Mouse (Mus musculus) embryonic facial prominence, embryonic 12.5 days (tissue): ENCODE measurements around the gene Cdc25a. TPM values are rescaled to one million over a fixed set of nuclear protein-coding genes. Genes with fewer than 3 reads are reported as not detected.
A peak's percentile ranks its signal among the peaks of the same experiment; 100 is the strongest.

Experiments
- ATAC-seq: fragments of 200-750 bp; cut with Nextera tagmentation; 2 replicates; pipeline ENCODE4 v1.8.0; 2017; ENCODE audit not compliant: insufficient number of reproducible peaks, insufficient read depth, low FRiP score, low TSS enrichment
- H3K27ac ChIP-seq: fragments of 300-500 bp; sonication (generic); 2 replicates; pipeline ENCODE4 v1.5.1; 2016; ENCODE audit warnings: mild to moderate bottlenecking
- H3K27me3 ChIP-seq: fragments of 300-500 bp; sonication (generic); 2 replicates; pipeline ENCODE4 v1.6.1; 2016; ENCODE audit warnings: mild to moderate bottlenecking, moderate library complexity
- H3K36me3 ChIP-seq: fragments of 300-500 bp; sonication (generic); 2 replicates; pipeline ENCODE4 v1.6.1; 2016; ENCODE audit warnings: mild to moderate bottlenecking
- H3K4me1 ChIP-seq: fragments of 300-500 bp; sonication (generic); 2 replicates; pipeline ENCODE4 v1.6.1; 2016
- H3K4me2 ChIP-seq: fragments of 300-500 bp; sonication (generic); replicated peaks from 2 replicates; pipeline ENCODE4 v1.6.1; 2016; ENCODE audit warnings: mild to moderate bottlenecking, moderate library complexity
- H3K4me3 ChIP-seq: fragments of 300-500 bp; sonication (generic); 2 replicates; pipeline ENCODE4 v1.5.1; 2016; ENCODE audit warnings: mild to moderate bottlenecking
- H3K9ac ChIP-seq: fragments of 300-500 bp; sonication (generic); 2 replicates; pipeline ENCODE4 v1.6.1; 2016; ENCODE audit warnings: mild to moderate bottlenecking, moderate library complexity
- H3K9me3 ChIP-seq: fragments of 300-500 bp; sonication (generic); 2 replicates; pipeline ENCODE4 v1.6.1; 2016; ENCODE audit warnings: mild to moderate bottlenecking, moderate library complexity
- WGBS: fragments of 180-500 bp; shearing (Covaris S2); methylation state at CpG from one replicate; pipeline ENCODE4 v1.1.7; 2016; 5-methylcytosine and 5-hydroxymethylcytosine counted together
- polyA plus RNA-seq: library from polyadenylated mRNA; unstranded; fragments of >200 nt; fragmentation: Nextera tagmentation; extraction: Ambion mirVana; gene quantifications from 2 replicates; pipeline ENCODE4 v1.2.1, GENCODE M21; 2016

Cdc25a gene
- polyA plus RNA-seq, 1 experiment from 2014 or later, result 51.7 TPM

DNA sequence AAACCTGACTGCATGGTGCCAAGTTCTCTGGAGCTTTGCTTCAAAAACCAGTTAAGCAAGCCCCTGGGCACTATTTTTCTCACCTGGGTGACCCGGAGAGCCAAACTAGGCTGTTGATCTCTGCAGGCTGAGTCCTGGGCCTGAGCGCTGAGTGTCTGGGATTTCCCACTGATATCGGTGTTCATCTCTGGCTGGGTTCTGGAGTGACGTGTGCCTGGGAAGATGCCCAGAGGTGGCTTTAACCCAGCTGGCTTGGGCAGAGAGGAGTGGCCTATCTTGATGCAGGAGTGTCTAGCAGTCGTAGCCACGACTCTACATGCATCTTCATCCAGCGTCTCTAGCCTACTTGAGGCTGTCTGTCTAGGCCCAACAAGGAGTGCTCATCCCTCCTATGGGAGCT is 36.4 kb downstream of the Cdc25a start:
- WGBS, result 86% methylated on average over 7 of the region's 7 CpGs
- Histone ChIP-seq H3K4me3 (no peak overlapping the region), H3K4me1 (no peaks in the 10 kb centered on the region), H3K36me3 (no peaks in the 10 kb centered on the region), H3K9ac (no peak overlapping the region), H3K9me3 (no peaks in the 10 kb centered on the region), H3K27me3 (no peaks in the 10 kb centered on the region), H3K27ac (no peak overlapping the region), H3K4me2 (no peak overlapping the region)
- ATAC-seq, result no peak

DNA sequence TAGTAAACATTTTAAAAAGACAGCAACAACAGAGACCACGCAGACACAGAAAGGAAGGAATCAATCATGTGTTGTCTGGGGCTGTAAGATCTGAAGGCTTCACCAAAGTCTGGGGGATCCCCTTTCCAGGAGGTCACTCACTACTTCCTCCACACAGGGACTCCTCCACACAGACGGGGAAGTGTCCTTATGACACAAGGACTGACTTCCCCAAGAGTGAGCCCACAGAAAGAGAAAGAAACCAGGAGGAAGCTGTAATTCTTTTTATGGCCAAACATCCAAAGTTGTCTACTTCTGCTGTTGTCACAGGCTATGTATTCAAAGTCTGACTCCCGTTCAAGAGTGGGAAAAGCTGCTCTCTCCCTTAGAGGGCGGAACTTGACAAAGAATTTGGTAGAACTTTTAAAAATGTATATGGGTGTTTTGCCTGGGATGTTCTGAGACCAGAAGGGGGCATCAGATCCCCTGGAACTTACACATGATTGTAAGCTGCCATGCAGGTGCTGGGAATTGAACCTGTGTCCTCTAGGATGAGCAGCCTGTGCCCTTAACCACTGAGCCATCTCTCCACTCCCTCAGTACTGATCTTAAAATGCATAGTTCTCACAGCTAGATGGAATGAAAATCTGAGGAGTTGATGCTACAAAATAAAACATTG is 39.0 kb downstream of the Cdc25a start:
- no peak overlapping the region for H3K4me3 ChIP-seq
- ATAC-seq, result no peak
- H3K36me3 ChIP-seq, result no peaks in the 10 kb centered on the region
- H3K4me2 ChIP-seq, result no peak overlapping the region
- H3K27me3 ChIP-seq, result no peaks in the 10 kb centered on the region
- H3K27ac ChIP-seq, result no peak overlapping the region
- 69% methylated on average over 4 of the region's 4 CpGs for WGBS
- H3K4me1 ChIP-seq, result no peaks in the 10 kb centered on the region
- no peaks in the 10 kb centered on the region for H3K9me3 ChIP-seq
- H3K9ac ChIP-seq, result no peak overlapping the region

DNA sequence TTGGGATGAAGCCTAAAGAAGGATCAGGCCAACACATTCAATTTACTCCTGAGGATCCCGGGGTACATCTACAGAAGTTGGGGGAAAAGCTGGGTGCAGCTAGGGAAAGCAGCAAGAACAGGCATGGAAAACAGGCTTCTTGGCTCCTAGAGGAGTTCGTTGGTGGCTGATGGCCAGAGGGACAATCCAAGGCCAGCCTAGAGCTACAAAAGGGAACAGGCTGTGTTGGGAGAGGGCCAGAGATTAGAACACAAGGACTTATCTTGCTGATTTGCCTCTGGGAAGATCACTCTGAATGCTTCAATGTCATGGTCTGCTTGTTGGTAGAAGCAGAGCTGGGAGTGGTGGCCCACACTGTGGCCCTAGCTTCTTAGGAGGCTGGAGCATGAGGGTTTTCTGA is 42.6 kb downstream of the Cdc25a start:
- Histone ChIP-seq H3K4me3 (no peak overlapping the region), H3K27me3 (no peaks in the 10 kb centered on the region), H3K9me3 (no peaks in the 10 kb centered on the region), H3K9ac (no peak overlapping the region), H3K27ac (no peak overlapping the region), H3K4me2 (no peak overlapping the region), H3K36me3 (no peaks in the 10 kb centered on the region), H3K4me1 (no peaks in the 10 kb centered on the region)
- WGBS, result 94% methylated on average over 2 of the region's 2 CpGs
- ATAC-seq, result no peak

DNA sequence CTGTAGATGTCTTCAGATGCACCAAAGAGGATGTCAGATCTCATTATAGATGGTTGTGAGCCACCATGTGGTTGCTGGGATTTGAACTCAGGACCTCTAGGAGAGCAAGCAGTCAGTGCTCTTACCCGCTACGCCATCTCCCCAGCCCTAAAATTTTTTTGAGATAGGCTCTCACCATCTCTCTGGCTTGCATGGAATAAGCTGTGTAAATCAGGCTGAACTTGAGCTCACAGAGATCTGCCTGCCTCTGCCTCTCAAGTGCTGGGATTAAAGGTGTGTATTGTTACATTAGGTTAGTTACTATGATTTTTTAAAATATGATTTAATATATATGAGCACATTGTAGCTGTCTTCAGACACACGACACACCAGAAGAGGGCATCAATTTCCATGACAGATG is 53.8 kb downstream of the Cdc25a start:
- Histone ChIP-seq H3K36me3 (no peaks in the 10 kb centered on the region), H3K4me1 (peaks cover 11% of the 10 kb centered on the region; the same call in 1 of the 2 replicates), H3K4me3 (no peak overlapping the region), H3K27ac (no peak overlapping the region), H3K27me3 (no peaks in the 10 kb centered on the region), H3K9ac (no peak overlapping the region), H3K4me2 (no peak overlapping the region), H3K9me3 (no peaks in the 10 kb centered on the region)
- WGBS, result 89% methylated on average over 3 of the region's 3 CpGs
- no peak for ATAC-seq

DNA sequence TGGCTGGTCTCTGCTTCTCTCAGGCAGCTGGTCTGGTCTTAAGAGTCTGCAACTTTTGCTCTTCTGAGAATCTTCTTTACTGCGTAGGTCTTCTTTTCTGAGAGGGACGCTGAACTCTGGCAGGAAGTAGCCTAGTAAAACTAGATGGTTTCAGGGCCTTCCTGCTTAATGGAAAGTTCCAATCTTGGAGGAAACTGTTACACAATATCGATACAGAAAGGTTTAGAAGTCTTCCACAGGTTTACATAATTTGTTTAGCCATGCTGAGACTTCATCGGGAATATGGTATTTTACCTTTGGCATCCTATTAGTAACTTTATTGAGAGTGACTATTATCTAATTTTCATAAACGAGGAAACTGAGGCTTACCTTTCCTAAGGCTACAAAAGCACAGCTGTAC is 54.7 kb downstream of the Cdc25a start:
- Histone ChIP-seq H3K4me3 (no peak overlapping the region), H3K9ac (no peak overlapping the region), H3K27ac (no peak overlapping the region), H3K9me3 (no peaks in the 10 kb centered on the region), H3K4me2 (no peak overlapping the region), H3K36me3 (no peaks in the 10 kb centered on the region), H3K27me3 (no peaks in the 10 kb centered on the region), H3K4me1 (peaks cover 11% of the 10 kb centered on the region; the same call in 1 of the 2 replicates)
- ATAC-seq, result no peak
- WGBS, result 90% methylated on average over 5 of the region's 5 CpGs

DNA sequence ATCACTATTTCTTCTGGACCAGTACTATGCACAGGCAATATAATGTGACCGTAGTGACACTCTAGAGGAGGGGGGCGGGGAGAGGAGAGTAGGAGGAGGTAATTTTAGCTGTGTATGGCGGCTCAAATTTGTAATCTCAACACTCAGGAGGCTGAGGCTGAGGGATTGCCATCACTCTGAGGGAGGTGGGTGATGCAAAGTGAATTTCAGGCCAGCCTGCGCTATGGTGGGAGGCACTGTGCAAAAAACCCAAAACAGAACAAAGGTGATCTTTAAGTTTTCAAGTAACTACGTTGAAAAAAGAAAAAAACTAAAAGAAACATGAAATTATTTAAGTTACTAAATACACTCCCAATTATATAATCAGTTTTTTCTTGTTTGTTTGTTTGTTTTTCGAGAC is 55.4 kb downstream of the Cdc25a start:
- H3K9me3 ChIP-seq, result no peaks in the 10 kb centered on the region
- peaks cover 11% of the 10 kb centered on the region; the same call in 1 of the 2 replicates for H3K4me1 ChIP-seq
- WGBS, result 64% methylated on average over 6 of the region's 6 CpGs
- H3K4me2 ChIP-seq, result peak overlapping the region; percentile 79
- peak overlapping the region; percentile 84 for H3K4me3 ChIP-seq
- no peaks in the 10 kb centered on the region for H3K27me3 ChIP-seq
- no peaks in the 10 kb centered on the region for H3K36me3 ChIP-seq
- H3K9ac ChIP-seq, result no peak overlapping the region
- peak overlapping the region; percentile 95 for H3K27ac ChIP-seq
- ATAC-seq, result no peak

DNA sequence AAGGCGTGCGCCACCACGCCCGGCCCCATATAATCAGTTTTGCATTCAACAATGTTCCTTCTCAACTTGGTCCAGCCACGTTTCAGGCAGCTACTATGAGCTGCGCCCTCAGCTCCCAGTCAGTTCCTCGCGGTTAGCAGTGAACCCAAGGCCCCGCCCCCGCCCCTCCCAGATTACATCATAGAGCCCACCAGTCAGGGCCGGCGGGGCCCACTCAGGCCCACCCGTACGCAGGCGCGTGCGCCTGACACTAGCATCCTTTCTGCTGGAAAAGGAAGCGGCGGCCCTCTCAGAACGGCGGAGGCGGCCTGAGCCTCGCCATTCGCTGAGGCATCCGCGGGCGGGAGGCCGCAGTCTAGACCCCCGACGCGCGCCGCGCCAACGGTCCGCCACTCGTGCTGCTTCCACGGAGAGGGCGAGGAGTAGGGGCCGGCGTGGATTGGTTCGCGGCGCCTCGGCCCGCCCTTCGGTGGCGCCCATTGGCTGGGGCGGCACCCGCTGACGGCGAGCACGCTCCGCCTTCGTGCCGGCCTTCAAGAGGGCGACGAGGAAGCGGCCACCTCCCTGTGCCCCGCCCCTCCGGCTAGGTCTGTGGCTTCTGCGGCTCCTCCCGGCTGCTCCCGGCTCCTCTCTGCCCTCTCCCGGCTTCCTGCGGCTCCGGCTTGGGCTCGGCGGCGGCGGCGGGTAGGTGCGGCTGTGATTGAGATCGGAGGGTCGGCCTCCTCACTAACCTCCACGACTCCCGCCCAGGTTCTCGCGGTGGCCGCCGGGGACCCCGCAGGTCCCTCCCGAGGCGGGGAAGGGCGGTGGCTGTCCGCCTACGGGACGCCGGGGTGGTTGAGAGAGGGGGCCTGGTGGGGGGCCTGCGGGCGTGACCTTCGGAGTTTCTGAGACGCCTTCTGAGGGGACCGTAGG is 56.1 kb downstream of the Cdc25a start, which contains the start of gene Map4:
Gene Map4 (plus strand): TSS at position 204 of the 915 bp plus-strand sequence.
- H3K4me1 ChIP-seq, result peaks cover 11% of the 10 kb centered on the region; the same call in 1 of the 2 replicates
- no peaks in the 10 kb centered on the region for H3K9me3 ChIP-seq
- H3K4me3 ChIP-seq, result peak within 1 kb of the TSS; percentile 84
- ATAC-seq, result peak; percentile 98
- H3K27me3 ChIP-seq, result no peaks in the 10 kb centered on the region
- under 1% methylated on average over 94 of the region's 94 CpGs for WGBS
- peak within 1 kb of the TSS; percentile 79 for H3K4me2 ChIP-seq
- H3K27ac ChIP-seq, result peak within 1 kb of the TSS; percentile 95
- peak within 1 kb of the TSS; percentile 85 for H3K9ac ChIP-seq
- no peaks in the 10 kb centered on the region for H3K36me3 ChIP-seq

DNA sequence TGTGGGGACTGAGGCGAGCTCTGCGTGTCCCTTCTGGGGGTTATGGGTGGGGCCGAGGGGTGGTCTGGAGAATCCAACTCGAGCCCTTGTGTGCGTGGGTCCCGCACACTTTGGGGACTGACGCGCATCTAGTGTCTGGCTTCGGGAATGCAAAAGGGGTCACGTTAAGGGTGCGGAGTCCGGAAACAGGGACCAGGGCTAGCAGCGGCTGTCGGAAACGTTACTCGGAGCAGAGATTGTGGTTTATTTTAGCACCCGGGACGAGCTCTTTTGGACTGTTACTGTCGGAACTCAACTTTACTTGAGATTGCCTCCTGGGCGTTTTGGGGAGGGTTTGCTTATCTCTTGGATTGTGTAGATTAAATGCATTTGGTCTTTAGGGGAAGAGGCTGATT is 57.0 kb downstream of the Cdc25a start:
- Histone ChIP-seq H3K4me1 (peaks cover 11% of the 10 kb centered on the region; the same call in 1 of the 2 replicates), H3K36me3 (no peaks in the 10 kb centered on the region), H3K27ac (peak overlapping the region; percentile 95), H3K9me3 (no peaks in the 10 kb centered on the region), H3K27me3 (no peaks in the 10 kb centered on the region), H3K9ac (peak overlapping the region; percentile 85), H3K4me2 (peak overlapping the region; percentile 79), H3K4me3 (peak overlapping the region; percentile 84)
- WGBS, result under 1% methylated on average over 20 of the region's 20 CpGs
- no peak for ATAC-seq

DNA sequence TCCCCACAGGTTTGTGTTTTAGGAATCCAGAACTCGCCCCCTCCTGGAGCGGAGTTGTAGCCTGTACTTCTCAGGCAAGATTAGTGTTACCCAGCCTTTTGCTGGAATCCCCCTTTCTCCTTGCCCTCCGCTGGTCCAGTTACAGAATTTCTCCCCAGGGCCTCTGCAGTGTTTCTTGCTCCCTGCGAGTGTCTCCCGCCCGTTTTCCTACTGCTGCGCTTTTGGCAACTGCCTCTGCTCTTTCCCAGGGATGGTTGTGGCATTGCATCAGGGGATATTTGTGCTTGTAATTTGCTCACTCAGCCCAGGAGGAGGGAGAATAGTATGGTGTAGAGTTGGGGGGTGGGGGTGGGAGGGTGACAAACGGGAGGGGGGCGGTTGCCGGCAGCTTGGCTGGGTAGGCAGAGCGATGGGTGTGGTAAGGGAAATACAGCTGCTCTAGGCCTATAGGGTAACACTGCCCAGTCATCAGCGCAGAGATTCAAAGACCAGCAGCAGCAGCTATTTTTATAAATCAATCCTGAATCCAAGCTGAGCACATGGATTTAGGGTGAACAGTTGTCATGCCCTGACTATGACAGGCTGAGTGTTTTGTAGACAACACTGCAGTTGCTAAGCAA is 57.5 kb downstream of the Cdc25a start:
- Histone ChIP-seq H3K4me2 (peak overlapping the region; percentile 79), H3K4me1 (peaks cover 11% of the 10 kb centered on the region; the same call in 1 of the 2 replicates), H3K9me3 (no peaks in the 10 kb centered on the region), H3K9ac (peak overlapping the region; percentile 85), H3K27ac (peak overlapping the region; percentile 95), H3K36me3 (no peaks in the 10 kb centered on the region), H3K27me3 (no peaks in the 10 kb centered on the region), H3K4me3 (peak overlapping the region; percentile 84)
- 2% methylated on average over 12 of the region's 12 CpGs for WGBS
- ATAC-seq, result no peak

DNA sequence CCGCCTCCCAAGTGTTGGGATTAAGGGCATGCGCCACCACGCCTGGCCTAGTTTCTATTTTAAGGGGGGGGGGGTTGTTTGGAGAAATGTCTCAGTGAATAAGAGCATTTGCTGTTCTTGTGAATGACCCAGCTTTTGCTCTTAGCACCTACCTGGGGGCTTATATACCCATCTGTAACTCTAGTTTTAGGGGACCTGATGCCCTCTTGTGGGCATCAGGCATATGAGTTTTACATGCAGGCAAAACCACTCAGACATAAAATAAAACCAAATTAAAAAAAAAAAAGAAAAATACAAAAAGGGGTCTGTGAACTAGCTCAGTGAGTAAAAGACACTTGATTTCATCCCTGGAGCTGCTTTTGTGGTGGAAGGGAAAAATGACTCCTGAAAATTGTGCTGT is 64.0 kb downstream of the Cdc25a start:
- Histone ChIP-seq H3K9me3 (no peaks in the 10 kb centered on the region), H3K4me3 (no peak overlapping the region), H3K4me2 (no peak overlapping the region), H3K4me1 (no peaks in the 10 kb centered on the region), H3K27ac (no peak overlapping the region), H3K9ac (no peak overlapping the region), H3K36me3 (no peaks in the 10 kb centered on the region), H3K27me3 (no peaks in the 10 kb centered on the region)
- WGBS, result 90% methylated on average over 3 of the region's 3 CpGs
- ATAC-seq, result no peak

DNA sequence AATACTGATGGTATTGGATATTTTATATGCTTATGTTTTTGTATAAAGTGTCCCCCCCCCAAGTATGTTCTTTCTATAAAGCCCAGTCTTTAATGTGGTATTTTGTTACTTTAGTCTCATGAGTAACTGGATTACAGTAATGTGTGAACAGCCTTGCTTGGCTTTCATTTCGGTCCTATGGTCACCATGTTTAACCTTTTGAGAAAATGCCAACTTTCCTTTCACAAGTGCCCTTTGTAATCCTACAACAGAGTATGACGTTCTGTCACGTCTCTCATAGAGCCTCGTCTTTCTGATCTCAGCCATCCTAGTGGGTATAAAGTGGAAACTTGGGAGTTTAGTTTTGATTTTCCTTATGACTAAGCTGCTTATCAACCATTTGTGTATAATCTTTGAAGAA is 67.4 kb downstream of the Cdc25a start:
- no peaks in the 10 kb centered on the region for H3K36me3 ChIP-seq
- no peaks in the 10 kb centered on the region for H3K9me3 ChIP-seq
- H3K9ac ChIP-seq, result no peak overlapping the region
- H3K27me3 ChIP-seq, result no peaks in the 10 kb centered on the region
- ATAC-seq, result no peak
- no peak overlapping the region for H3K4me3 ChIP-seq
- H3K4me1 ChIP-seq, result no peaks in the 10 kb centered on the region
- WGBS, result 84% methylated on average over 4 of the region's 4 CpGs
- no peak overlapping the region for H3K27ac ChIP-seq
- H3K4me2 ChIP-seq, result no peak overlapping the region
